Mouse (Mus musculus): ENCODE results near the gene Ccnd3. TPM values are rescaled to one million over a fixed set of nuclear protein-coding genes. Genes with fewer than 3 reads are reported as not detected.

The Ccnd3 gene
- polyA plus RNA-seq, 1 experiment from 2014 or later = 294 TPM

DNA sequence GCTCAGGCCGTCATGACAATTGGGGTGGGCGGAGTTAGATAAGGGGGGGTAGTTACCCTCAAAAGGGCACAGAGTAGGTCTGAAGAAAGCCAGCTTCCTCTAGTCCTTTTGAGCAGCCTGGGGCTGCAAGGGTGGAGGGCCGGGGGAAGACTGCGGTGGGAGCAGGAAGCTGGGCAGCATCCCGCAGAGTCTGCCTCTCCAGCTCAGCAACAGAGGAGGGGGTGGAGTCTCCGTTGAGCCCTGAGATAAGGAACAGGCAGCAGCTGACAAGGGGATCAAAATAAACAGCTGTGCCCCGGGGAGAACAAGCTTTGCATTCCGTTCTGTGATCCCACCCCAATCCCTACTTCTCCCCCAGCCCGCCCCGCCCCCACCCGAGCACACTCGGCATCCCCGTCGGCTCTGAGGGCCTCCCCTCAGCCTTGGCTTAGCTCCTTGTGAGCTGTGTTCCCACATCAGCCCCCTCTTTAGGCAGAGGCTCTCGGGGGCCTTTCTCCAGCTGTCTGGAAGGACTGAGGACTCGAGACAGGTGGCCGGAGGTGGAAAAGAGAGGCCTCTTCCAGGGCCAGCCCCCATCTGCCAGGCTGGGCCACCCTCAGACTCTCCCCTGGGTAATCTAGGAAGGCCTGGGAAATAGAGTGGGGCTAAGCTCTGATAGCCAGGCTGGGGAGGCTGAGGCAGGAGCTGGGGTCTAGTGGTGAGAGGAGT, 16.9 kb downstream of the Ccnd3 start:
- no peaks in the 10 kb centered on the region for H3K36me3 ChIP-seq
- peak; percentile 95 for ATAC-seq (replicated peaks; ENCODE audit: low FRiP score)
- H3K4me3 ChIP-seq (replicated peaks) = peak overlapping the region; percentile 25
- peak overlapping the region; percentile 96 for H3K27ac ChIP-seq
- H3K27me3 ChIP-seq = no peaks in the 10 kb centered on the region
- no peaks in the 10 kb centered on the region for H3K9me3 ChIP-seq (replicated peaks)
- H3K9ac ChIP-seq = peak overlapping the region; percentile 37; the same call in 1 of the 2 replicates
- peak overlapping the region; percentile 51 for H3K4me2 ChIP-seq
- H3K4me1 ChIP-seq = peaks cover 45% of the 10 kb centered on the region
- WGBS = 6% methylated on average over 17 of the region's 17 CpGs

DNA sequence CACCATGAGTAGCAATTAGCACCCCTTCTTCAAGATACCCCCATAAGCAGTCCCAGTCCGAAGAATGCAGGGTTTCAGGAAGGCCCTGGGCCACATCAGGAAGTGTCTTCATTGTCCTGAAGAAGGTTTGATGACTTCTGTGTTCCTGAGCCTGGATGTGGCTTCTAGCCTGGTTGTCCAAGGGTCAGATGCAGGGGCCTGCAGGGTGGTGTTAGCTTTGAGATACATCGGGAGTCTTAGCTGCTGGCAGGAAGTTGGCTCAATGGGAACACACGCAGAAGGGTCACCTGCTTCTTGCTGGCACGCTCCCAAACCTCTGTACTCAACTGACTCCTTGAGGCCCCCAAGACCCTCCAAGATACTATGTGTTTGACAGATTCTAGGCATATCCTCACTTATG, 17.7 kb downstream of the Ccnd3 start:
- Histone ChIP-seq H3K27ac (peak overlapping the region; percentile 96), H3K9me3 (replicated peaks) (no peaks in the 10 kb centered on the region), H3K36me3 (no peaks in the 10 kb centered on the region), H3K4me2 (0 out of 2 replicates have a peak overlapping the region, but pooled peaks have one; percentile 51), H3K27me3 (no peaks in the 10 kb centered on the region), H3K9ac (peak overlapping the region; percentile 37; the same call in 1 of the 2 replicates), H3K4me3 (replicated peaks) (no peak overlapping the region), H3K4me1 (peaks cover 51% of the 10 kb centered on the region)
- no peak for ATAC-seq (replicated peaks; ENCODE audit: low FRiP score)
- WGBS = 46% methylated on average over 4 of the region's 4 CpGs

DNA sequence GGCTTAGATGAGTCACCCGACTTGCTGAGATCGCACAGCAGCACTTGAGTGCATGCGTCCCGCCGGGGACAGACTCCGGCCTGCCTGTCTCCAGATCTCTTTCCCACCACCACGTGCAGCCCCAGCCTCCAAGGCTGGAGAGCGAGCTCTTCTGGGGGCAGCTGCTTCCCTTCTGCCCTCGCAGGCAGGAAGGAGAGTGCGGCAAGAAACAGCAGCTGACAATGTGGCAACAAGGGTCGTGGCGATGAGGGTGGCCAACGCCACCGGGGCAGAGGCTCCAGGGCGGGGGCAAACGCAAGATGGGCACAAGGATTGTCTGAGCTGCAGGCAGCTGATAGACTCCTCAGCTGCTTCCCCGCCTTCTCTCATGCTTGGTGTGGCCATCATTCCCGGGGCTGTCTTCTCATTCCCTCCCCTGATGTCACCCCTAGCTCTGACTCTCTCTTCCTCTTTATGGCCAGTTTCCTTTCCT, 18.4 kb downstream of the Ccnd3 start:
- no peak overlapping the region for H3K9ac ChIP-seq
- ATAC-seq (replicated peaks; ENCODE audit: low FRiP score) = no peak
- peak overlapping the region; percentile 96 for H3K27ac ChIP-seq
- H3K4me3 ChIP-seq (replicated peaks) = no peak overlapping the region
- no peaks in the 10 kb centered on the region for H3K9me3 ChIP-seq (replicated peaks)
- WGBS = 60% methylated on average over 18 of the region's 18 CpGs
- no peaks in the 10 kb centered on the region for H3K36me3 ChIP-seq
- H3K27me3 ChIP-seq = no peaks in the 10 kb centered on the region
- H3K4me2 ChIP-seq = no peak overlapping the region
- peaks cover 51% of the 10 kb centered on the region for H3K4me1 ChIP-seq

DNA sequence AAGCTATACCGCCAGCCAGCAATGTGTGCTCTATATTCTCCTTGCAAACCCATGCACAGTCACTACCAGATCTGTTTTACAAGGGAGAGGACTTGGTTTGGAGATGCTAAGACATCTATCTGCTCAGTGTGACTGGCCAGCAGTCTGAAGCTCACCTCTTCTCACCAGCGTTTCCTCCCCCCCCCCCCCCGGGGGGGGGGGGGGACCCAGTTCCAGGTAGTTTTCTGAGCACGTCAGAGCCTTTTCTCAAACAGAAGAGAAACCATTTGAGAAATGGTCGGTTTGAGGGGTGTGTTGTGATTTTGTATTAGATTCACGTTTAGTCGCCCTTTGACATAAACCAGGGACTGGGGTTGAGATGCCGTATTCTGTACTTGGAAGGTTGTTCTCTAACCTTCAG, 19.2 kb downstream of the Ccnd3 start:
- H3K9me3 ChIP-seq (replicated peaks) = no peaks in the 10 kb centered on the region
- no peaks in the 10 kb centered on the region for H3K36me3 ChIP-seq
- WGBS = 75% methylated on average over 8 of the region's 8 CpGs
- no peak overlapping the region for H3K4me2 ChIP-seq
- no peaks in the 10 kb centered on the region for H3K27me3 ChIP-seq
- H3K9ac ChIP-seq = no peak overlapping the region
- peak overlapping the region; percentile 96 for H3K27ac ChIP-seq
- peaks cover 50% of the 10 kb centered on the region for H3K4me1 ChIP-seq
- ATAC-seq (replicated peaks; ENCODE audit: low FRiP score) = no peak
- H3K4me3 ChIP-seq (replicated peaks) = no peak overlapping the region

DNA sequence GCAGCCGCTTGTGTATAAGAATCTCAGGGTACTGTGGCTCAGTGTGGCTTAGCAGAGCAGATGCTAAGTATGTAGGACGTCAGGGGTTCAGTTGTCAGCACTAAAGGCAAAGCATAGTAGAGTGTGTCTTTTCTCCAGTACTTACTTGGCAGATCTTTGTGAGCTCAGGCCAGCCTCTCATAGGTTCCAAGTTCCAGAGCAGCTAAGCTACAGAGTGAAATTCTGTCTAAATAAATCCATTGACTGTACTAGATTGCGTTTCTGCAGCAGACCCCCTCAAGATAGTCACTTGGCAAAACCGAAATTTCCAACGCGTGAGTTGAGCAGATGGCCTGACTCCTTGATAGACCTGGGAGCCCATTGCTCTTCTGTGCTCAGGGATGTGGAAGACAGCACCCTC, 20.1 kb downstream of the Ccnd3 start:
- H3K4me3 ChIP-seq (replicated peaks) = no peak overlapping the region
- H3K4me2 ChIP-seq = no peak overlapping the region
- H3K9me3 ChIP-seq (replicated peaks) = no peaks in the 10 kb centered on the region
- WGBS = 87% methylated on average over 6 of the region's 6 CpGs
- no peaks in the 10 kb centered on the region for H3K36me3 ChIP-seq
- ATAC-seq (replicated peaks; ENCODE audit: low FRiP score) = no peak
- no peak overlapping the region for H3K9ac ChIP-seq
- H3K27ac ChIP-seq = no peak overlapping the region
- no peaks in the 10 kb centered on the region for H3K27me3 ChIP-seq
- H3K4me1 ChIP-seq = peaks cover 50% of the 10 kb centered on the region

DNA sequence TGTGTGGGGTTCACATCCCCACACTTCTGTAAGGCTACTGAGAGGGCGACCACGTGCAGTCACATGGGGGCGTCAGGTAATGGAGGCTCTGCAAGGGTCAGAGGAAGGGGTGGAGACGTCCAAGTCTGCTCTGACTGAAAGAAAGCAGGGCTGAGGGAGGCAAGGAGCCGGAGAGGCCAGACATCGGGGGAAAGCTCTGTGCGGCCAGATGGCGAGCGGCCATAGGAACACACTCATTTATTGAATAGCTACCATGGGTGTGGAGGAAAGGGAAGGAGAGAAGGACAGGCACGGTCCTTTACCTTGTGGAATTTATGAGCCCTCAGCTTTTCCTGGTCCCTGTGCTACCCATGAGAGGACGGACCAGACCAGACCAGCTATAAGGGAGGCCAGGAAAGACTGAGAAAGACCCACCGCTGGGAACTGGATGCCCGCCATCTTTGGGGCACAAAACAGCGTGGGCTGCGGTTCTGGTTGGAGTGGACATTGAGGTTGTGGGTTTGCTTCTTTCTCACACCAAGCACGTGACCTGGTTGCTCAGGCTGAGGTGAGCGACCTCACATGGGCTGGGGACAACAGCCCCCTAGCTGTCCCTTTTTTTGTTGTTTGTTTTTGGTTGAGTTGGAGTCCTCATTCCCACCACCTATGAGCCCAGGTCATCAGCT, 22.1 kb downstream of the Ccnd3 start:
- H3K9ac ChIP-seq = no peak overlapping the region

DNA sequence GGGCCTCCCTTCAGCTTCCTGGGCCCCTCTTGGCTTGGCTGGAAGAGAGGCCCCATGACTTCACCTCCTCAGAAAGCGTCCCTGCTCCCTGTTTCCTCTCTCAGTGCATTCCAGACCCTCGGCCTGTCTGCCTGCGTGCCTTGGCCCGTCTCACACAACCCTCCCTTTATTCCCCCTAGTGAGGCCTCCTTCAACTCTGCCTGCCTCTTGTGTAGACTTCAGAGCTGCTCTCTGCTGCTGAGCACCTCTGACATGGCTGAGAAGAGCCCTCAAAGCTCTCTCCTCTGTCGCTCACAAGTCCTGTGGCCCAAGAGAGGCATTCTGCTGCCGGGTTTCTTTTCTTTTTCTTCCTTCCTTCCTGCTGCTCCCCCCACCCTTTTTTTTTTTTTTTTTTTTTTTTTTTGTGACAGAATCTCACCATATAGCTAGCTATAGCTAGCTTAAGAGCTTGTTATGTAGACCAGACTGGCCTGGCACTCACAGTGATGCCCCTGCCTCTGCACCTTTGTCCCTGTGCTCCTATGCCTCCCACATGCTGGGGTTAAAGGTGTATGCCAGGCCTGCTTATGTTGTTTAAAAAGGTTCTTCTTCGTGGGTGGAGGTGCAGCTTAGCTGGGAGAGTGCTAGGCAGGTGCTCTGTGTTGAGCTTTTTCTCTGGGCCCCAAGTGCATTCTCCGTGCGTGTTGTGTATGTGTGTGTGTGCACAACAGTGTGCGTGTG, 22.9 kb downstream of the Ccnd3 start:
- ATAC-seq (replicated peaks; ENCODE audit: low FRiP score) = peak; percentile 77
- 36% methylated on average over 10 of the region's 10 CpGs for WGBS
- Histone ChIP-seq H3K9ac (peak overlapping the region; percentile 7; the same call in 1 of the 2 replicates), H3K27me3 (no peaks in the 10 kb centered on the region), H3K4me3 (replicated peaks) (no peak overlapping the region), H3K4me1 (peaks cover 37% of the 10 kb centered on the region), H3K9me3 (replicated peaks) (no peaks in the 10 kb centered on the region), H3K27ac (peak overlapping the region; percentile 90), H3K36me3 (no peaks in the 10 kb centered on the region), H3K4me2 (0 out of 2 replicates have a peak overlapping the region, but pooled peaks have one; percentile 12)

More for the DNA sequence above, 22.1 kb downstream of the Ccnd3 start:
- ATAC-seq (replicated peaks; ENCODE audit: low FRiP score) = 0 out of 2 replicates have a peak, but pooled peaks have one; percentile 7
- no peak overlapping the region for H3K4me3 ChIP-seq (replicated peaks)
- no peaks in the 10 kb centered on the region for H3K27me3 ChIP-seq
- peak overlapping the region; percentile 90 for H3K27ac ChIP-seq
- WGBS = 70% methylated on average over 17 of the region's 17 CpGs
- H3K4me1 ChIP-seq = peaks cover 45% of the 10 kb centered on the region
- 0 out of 2 replicates have a peak overlapping the region, but pooled peaks have one; percentile 12 for H3K4me2 ChIP-seq
- H3K36me3 ChIP-seq = no peaks in the 10 kb centered on the region
- no peaks in the 10 kb centered on the region for H3K9me3 ChIP-seq (replicated peaks)

DNA sequence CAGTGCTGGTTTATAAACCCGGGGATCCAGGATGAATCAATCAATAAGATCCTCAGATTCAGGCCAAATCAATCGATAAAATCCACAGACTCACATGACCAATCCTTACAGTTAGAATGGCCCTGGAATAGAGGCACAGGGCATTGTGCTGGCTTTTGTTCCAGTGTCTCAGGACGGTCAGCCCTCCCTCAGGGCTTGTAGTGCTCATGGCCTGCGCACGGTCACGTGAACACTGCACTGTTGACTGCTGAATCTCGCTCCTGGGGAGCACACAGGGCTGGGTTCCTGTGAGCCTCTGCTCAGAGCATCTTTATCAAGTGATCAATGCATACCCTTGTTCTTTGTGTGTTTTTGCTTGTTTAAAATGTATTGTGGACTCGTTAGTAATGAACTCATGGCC, 24.1 kb downstream of the Ccnd3 start:
- Histone ChIP-seq H3K9me3 (replicated peaks) (no peaks in the 10 kb centered on the region), H3K36me3 (no peaks in the 10 kb centered on the region), H3K27ac (no peak overlapping the region), H3K4me1 (peaks cover 25% of the 10 kb centered on the region), H3K4me2 (no peak overlapping the region), H3K4me3 (replicated peaks) (no peak overlapping the region), H3K27me3 (no peaks in the 10 kb centered on the region), H3K9ac (no peak overlapping the region)
- 80% methylated on average over 8 of the region's 8 CpGs for WGBS
- no peak for ATAC-seq (replicated peaks; ENCODE audit: low FRiP score)

DNA sequence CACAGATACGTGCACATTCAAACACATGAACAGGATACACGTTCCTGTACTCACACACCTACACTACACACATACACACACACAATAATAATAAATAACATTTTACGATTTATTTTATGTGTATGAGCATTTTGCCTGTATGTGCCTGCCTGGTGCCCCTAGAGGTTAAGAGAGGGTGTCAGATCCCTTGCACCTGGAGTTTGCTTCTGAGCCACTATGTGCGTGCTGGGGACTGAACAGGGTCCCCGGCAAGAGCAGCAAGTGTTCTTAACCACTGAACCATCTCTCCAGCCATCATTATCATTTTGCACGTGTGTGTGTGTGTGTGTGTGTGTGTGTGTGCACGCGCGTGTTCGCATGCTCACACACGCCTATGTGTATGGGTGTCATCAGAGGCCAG, 24.7 kb downstream of the Ccnd3 start:
- H3K9ac ChIP-seq = no peak overlapping the region
- H3K9me3 ChIP-seq (replicated peaks) = no peaks in the 10 kb centered on the region
- no peaks in the 10 kb centered on the region for H3K27me3 ChIP-seq
- H3K36me3 ChIP-seq = no peaks in the 10 kb centered on the region
- H3K4me1 ChIP-seq = peaks cover 23% of the 10 kb centered on the region
- ATAC-seq (replicated peaks; ENCODE audit: low FRiP score) = no peak
- H3K27ac ChIP-seq = no peak overlapping the region
- WGBS = 91% methylated on average over 11 of the region's 11 CpGs
- no peak overlapping the region for H3K4me3 ChIP-seq (replicated peaks)
- no peak overlapping the region for H3K4me2 ChIP-seq

DNA sequence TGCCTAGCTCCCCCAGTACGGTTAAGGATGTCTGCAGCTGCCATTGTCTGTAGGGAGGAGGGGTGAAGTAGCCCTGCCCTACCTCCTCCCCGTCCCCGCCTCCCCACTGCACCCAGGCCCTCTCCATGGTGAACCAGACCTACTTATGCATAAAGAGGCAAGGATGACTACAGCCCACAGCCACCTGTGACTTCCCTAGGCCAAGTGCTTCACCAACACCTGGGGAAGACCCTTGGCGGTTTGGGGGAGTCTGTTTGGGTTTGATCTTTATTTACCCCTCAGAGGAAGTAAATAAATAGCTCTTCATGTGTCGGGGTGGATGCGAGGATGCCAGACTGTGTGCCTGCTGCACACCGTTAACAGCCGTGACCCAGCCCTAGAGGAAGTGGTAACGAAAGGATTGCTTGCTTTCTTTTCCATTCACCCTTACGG, 26.6 kb downstream of the Ccnd3 start:
- H3K4me3 ChIP-seq (replicated peaks) = no peak overlapping the region
- ATAC-seq (replicated peaks; ENCODE audit: low FRiP score) = no peak
- 60% methylated on average over 10 of the region's 10 CpGs for WGBS
- H3K9ac ChIP-seq = no peak overlapping the region
- H3K36me3 ChIP-seq = no peaks in the 10 kb centered on the region
- no peak overlapping the region for H3K27ac ChIP-seq
- peaks cover 23% of the 10 kb centered on the region for H3K4me1 ChIP-seq
- H3K4me2 ChIP-seq = no peak overlapping the region
- H3K27me3 ChIP-seq = no peaks in the 10 kb centered on the region
- no peaks in the 10 kb centered on the region for H3K9me3 ChIP-seq (replicated peaks)

DNA sequence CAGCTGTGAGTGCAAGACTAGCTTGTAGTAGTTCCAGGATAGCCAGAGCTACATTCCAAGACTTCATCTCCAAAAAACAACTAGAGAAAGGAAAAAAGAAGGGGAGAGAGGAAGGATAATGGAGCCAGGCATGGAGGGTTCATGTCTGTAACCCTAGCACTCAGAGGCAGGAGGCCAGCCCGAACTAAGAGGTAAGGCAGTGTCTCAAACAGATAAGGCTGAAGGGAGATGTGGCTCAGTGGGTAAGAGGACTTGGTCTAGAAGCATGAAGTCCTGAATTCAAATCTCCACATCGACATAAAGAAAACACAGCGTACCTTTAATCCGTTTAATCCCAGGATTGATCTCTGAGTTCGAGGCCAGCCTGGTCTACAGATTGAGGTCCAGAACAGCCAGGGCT, 27.5 kb downstream of the Ccnd3 start:
- no peaks in the 10 kb centered on the region for H3K36me3 ChIP-seq
- H3K27ac ChIP-seq = no peak overlapping the region
- no peaks in the 10 kb centered on the region for H3K27me3 ChIP-seq
- no peak overlapping the region for H3K4me3 ChIP-seq (replicated peaks)
- H3K4me2 ChIP-seq = no peak overlapping the region
- peaks cover 16% of the 10 kb centered on the region for H3K4me1 ChIP-seq
- no peak overlapping the region for H3K9ac ChIP-seq
- 92% methylated on average over 5 of the region's 5 CpGs for WGBS
- ATAC-seq (replicated peaks; ENCODE audit: low FRiP score) = no peak
- H3K9me3 ChIP-seq (replicated peaks) = no peaks in the 10 kb centered on the region

DNA sequence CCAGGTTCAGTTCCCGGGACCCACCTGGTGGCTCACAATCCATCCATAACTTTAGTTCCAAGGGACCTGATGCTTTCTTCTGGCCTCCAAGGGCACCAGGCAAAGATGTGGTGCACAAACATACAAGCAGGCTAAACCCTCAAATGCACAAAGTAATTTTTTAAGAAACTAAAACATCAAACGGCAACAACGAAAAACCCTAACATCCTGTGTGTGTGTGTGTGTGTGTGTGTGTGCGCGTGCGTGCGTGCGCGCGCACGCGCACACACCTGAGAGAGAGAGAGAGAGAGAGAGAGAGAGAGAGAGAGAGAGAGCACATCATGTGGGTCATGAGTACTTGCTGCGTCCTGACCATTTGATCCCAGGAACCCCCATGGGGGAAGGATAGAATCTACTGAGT, 28.8 kb downstream of the Ccnd3 start:
- peaks cover 4% of the 10 kb centered on the region; the same call in 1 of the 2 replicates for H3K4me1 ChIP-seq
- no peak overlapping the region for H3K4me2 ChIP-seq
- no peak overlapping the region for H3K27ac ChIP-seq
- H3K27me3 ChIP-seq = no peaks in the 10 kb centered on the region
- H3K9ac ChIP-seq = no peak overlapping the region
- H3K36me3 ChIP-seq = no peaks in the 10 kb centered on the region
- WGBS = 95% methylated on average over 13 of the region's 13 CpGs
- no peak overlapping the region for H3K4me3 ChIP-seq (replicated peaks)
- no peak for ATAC-seq (replicated peaks; ENCODE audit: low FRiP score)
- no peaks in the 10 kb centered on the region for H3K9me3 ChIP-seq (replicated peaks)

Data from kidney, embryonic 15.5 days (tissue).